Mouse (Mus musculus) urinary bladder, postnatal 36 days (tissue): Measurements from ENCODE around the gene Sox11.
A peak's percentile ranks its signal among the peaks of the same experiment; 100 is the strongest.

Experiments used
- DNase-seq, 2 experiments: peaks; one replicate each; pipeline ENCODE4 v3.0.0; 2022; ENCODE audit warnings: low spot score in 2 of 2, mixed read lengths in 1 of 2

The Sox11 gene

GRCm38 (mm10) chr12:27341871-27342690 is at the start of gene Sox11:
TSS of gene Sox11 (minus strand) at chr12:27342574.
- DNase-seq = peak; percentile 2 to 10

GRCm38 (mm10) chr12:27391652-27392305 is 49.4 kb upstream of the Sox11 start:
- DNase-seq = peak in 1 of 2 experiments; percentile 1

GRCm38 (mm10) chr12:27390439-27390838 is 48.1 kb upstream of the Sox11 start:
- DNase-seq = no peak

- no peak for DNase-seq
Observed at GRCm38 (mm10) chr12:27389429-27389828, 47.1 kb upstream of the Sox11 start.

- no peak for DNase-seq
Observed at GRCm38 (mm10) chr12:27372505-27372904, 30.1 kb upstream of the Sox11 start.

GRCm38 (mm10) chr12:27370756-27371155 is 28.4 kb upstream of the Sox11 start:
- no peak for DNase-seq

GRCm38 (mm10) chr12:27367476-27367875 is 25.1 kb upstream of the Sox11 start:
- DNase-seq = no peak

- DNase-seq = no peak
Observed at GRCm38 (mm10) chr12:27363840-27364640, 21.7 kb upstream of the Sox11 start.

GRCm38 (mm10) chr12:27357076-27357637 is 14.8 kb upstream of the Sox11 start:
- DNase-seq = no peak

GRCm38 (mm10) chr12:27356571-27356970 is 14.2 kb upstream of the Sox11 start:
- no peak for DNase-seq

GRCm38 (mm10) chr12:27343606-27344410 is 1.4 kb upstream of the Sox11 start:
- no peak for DNase-seq

- peak; percentile 10 to 48 for DNase-seq
Observed at GRCm38 (mm10) chr12:27342691-27343605, 574 bp upstream of the Sox11 start.

- DNase-seq = no peak
Observed at GRCm38 (mm10) chr12:27341130-27341870, 1.1 kb downstream of the Sox11 start.

GRCm38 (mm10) chr12:27340451-27341035 is 1.8 kb downstream of the Sox11 start:
- DNase-seq = no peak

GRCm38 (mm10) chr12:27339171-27339751 is 3.1 kb downstream of the Sox11 start:
- peak in 1 of 2 experiments; percentile 1 for DNase-seq

- DNase-seq = peak in 1 of 2 experiments; percentile 5
Observed at GRCm38 (mm10) chr12:27338721-27339170, 3.6 kb downstream of the Sox11 start.

GRCm38 (mm10) chr12:27338116-27338515 is 4.3 kb downstream of the Sox11 start:
- no peak for DNase-seq

- DNase-seq = no peak
Observed at GRCm38 (mm10) chr12:27337482-27337881, 4.9 kb downstream of the Sox11 start.
